Mouse (Mus musculus) heart, embryonic 16.5 days (tissue): ENCODE results near the gene Chd4. TPM values are rescaled to one million over a fixed set of nuclear protein-coding genes. Genes with fewer than 3 reads are reported as not detected.

Experiments used
- ATAC-seq: fragments of 200-750 bp; cut with Nextera tagmentation; replicated peaks from 2 replicates; pipeline ENCODE4 v1.8.0; 2017; ENCODE audit warnings: moderate number of reproducible peaks; ENCODE audit not compliant: insufficient read depth, low FRiP score; ENCODE audit errors: extremely low read depth
- H3K27ac ChIP-seq: fragments of 300-500 bp; sonication (generic); 2 replicates; pipeline ENCODE4 v1.5.1; 2014; ENCODE audit warnings: mild to moderate bottlenecking, low read length, control low read depth, moderate library complexity
- H3K27me3 ChIP-seq: fragments of 300-500 bp; sonication (generic); 2 replicates; pipeline ENCODE4 v1.6.1; 2014; ENCODE audit warnings: low read length, mixed read lengths; ENCODE audit not compliant: control insufficient read depth, insufficient read depth
- H3K36me3 ChIP-seq: fragments of 300-500 bp; sonication (generic); 2 replicates; pipeline ENCODE4 v1.6.1; 2014; ENCODE audit not compliant: control insufficient read depth, insufficient read depth
- H3K4me1 ChIP-seq: fragments of 300-500 bp; sonication (generic); 2 replicates; pipeline ENCODE4 v1.6.1; 2014; ENCODE audit warnings: low read length, mixed read lengths; ENCODE audit not compliant: control insufficient read depth, insufficient read depth
- H3K4me2 ChIP-seq: fragments of 300-500 bp; sonication (generic); 2 replicates; pipeline ENCODE4 v1.6.1; 2014; ENCODE audit warnings: low read depth, mild to moderate bottlenecking, control low read depth, low read length
- H3K4me3 ChIP-seq: fragments of 300-500 bp; sonication (generic); 2 replicates; pipeline ENCODE4 v1.5.1; 2014; ENCODE audit warnings: mild to moderate bottlenecking, control low read depth, low read length
- H3K9ac ChIP-seq: fragments of 300-500 bp; sonication (generic); 2 replicates; pipeline ENCODE4 v1.6.1; 2014; ENCODE audit warnings: low read length, control low read depth
- H3K9me3 ChIP-seq: fragments of 300-500 bp; sonication (generic); replicated peaks from 2 replicates; pipeline ENCODE4 v1.6.1; 2016; ENCODE audit warnings: low read length; ENCODE audit not compliant: control insufficient read depth
- WGBS: fragments of 180-500 bp; shearing (Covaris S2); extraction: QIAGEN DNeasy Blood & Tissue Kit; methylation state at CpG from one replicate; pipeline ENCODE4 v1.1.7; 2014; 5-methylcytosine and 5-hydroxymethylcytosine counted together
- polyA plus RNA-seq: library from polyadenylated mRNA; unstranded; fragments of >200 nt; fragmentation: Nextera tagmentation; extraction: Ambion mirVana; gene quantifications from 2 replicates; pipeline ENCODE4 v1.2.1, GENCODE M21; 2015

The Chd4 gene
- polyA plus RNA-seq, 1 experiment from 2014 or later, result 50.6 TPM

DNA sequence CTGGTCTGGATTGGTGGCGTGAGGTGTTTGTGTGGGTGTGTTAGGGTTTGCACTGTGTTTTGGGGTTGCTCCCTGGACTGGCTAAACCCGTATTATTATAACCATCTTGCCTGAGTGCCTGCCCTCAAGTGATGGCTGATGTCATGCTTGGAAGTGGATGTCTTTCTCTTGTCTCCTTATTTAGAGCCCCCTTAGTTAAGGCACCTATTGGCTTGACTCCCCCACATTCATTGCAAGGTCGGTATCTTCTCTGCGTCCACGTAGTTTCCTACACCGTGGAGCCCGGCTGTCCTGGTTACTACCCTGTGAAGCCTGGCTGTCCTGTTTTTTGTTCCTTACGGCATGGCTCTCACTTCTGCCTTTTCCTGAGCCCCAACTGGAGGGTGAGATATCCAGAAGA, 2.2 kb downstream of the Chd4 start:
- H3K27me3 ChIP-seq, result no peaks in the 10 kb centered on the region
- 28% methylated on average over 8 of the region's 8 CpGs for WGBS
- H3K4me1 ChIP-seq, result peaks cover 29% of the 10 kb centered on the region
- peak overlapping the region; percentile 96 for H3K9ac ChIP-seq
- peaks cover 28% of the 10 kb centered on the region for H3K36me3 ChIP-seq
- peak overlapping the region; percentile 98; the same call in 1 of the 2 replicates for H3K27ac ChIP-seq
- H3K4me2 ChIP-seq, result peak overlapping the region; percentile 96
- no peak for ATAC-seq
- H3K4me3 ChIP-seq, result peak overlapping the region; percentile 91
- H3K9me3 ChIP-seq, result no peaks in the 10 kb centered on the region

DNA sequence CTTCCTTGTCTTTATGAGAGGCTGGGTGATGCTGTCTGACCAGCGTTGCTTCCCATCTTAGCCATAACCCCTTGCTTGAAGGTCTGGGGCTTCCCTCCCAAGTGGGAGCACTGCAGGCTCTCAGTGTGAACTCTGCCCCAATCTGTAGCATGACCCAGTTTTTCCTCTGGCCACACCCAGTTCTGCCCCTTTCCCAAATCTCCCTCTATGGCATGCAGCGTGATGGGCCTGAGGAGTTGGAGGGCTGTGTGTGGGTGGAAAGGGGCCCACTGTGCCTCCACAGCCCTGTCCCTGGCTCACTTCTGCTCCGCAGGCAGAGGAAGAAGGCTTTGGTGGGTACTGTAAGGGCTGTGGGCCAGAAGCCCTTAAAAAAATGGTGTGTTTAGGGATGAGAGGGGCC, 2.7 kb downstream of the Chd4 start:
- no peaks in the 10 kb centered on the region for H3K9me3 ChIP-seq
- WGBS, result 31% methylated on average over 3 of the region's 3 CpGs
- peak overlapping the region; percentile 52; the same call in 1 of the 2 replicates for H3K27ac ChIP-seq
- peaks cover 29% of the 10 kb centered on the region for H3K4me1 ChIP-seq
- peak overlapping the region; percentile 96 for H3K9ac ChIP-seq
- H3K4me2 ChIP-seq, result peak overlapping the region; percentile 96
- H3K4me3 ChIP-seq, result peak overlapping the region; percentile 91
- no peak for ATAC-seq
- H3K27me3 ChIP-seq, result no peaks in the 10 kb centered on the region
- H3K36me3 ChIP-seq, result peaks cover 34% of the 10 kb centered on the region

DNA sequence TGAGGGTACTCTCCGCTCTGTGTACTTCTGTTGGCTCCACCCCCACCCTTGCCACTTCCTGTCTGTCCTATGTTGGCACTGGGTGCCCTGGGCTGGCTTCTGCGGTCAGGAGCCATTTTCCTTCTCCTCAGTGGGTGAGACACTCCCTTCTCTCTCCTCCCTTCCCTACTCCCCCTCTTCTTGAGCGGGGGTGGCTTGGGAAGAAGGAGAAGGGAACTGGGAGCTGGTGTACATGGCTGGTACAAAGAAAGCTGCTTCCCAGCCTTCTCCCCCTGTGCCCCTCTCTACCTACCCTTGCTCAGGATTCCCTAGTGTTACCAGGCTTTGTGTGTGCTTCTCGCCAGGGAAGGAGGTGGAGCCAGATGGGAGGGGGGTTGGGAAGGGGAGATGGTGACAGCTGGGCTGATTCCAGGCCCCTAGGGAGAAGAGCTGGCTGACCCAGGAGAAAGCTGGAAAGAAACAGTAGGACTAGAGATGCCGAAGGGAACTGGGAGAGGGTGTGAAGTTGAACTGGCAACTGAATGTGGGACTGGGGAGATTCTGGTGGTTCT, 3.7 kb downstream of the Chd4 start:
- Histone ChIP-seq H3K36me3 (peaks cover 40% of the 10 kb centered on the region), H3K27ac (peak overlapping the region; percentile 50; the same call in 1 of the 2 replicates), H3K4me1 (peaks cover 32% of the 10 kb centered on the region), H3K9ac (peak overlapping the region; percentile 96), H3K4me2 (peak overlapping the region; percentile 96), H3K4me3 (peak overlapping the region; percentile 11), H3K9me3 (no peaks in the 10 kb centered on the region), H3K27me3 (no peaks in the 10 kb centered on the region)
- no peak for ATAC-seq
- 40% methylated on average over 5 of the region's 5 CpGs for WGBS

DNA sequence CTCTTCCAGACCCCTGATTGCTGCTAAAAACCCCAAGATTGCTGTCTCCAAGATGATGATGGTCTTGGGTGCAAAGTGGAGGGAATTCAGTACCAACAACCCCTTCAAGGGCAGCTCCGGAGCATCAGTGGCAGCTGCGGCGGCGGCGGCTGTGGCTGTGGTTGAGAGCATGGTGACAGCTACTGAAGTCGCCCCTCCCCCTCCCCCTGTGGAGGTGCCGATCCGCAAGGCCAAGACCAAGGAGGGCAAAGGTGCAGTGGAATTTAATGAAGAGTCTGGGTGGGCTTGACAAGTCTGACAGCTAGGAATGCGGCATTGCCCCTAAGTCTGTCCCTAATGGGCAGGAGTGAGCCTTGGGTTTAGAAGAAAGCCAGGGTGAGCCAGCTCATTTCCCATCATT, 5.7 kb downstream of the Chd4 start:
- H3K9me3 ChIP-seq, result no peaks in the 10 kb centered on the region
- peaks cover 32% of the 10 kb centered on the region for H3K4me1 ChIP-seq
- H3K27me3 ChIP-seq, result no peaks in the 10 kb centered on the region
- no peak overlapping the region for H3K27ac ChIP-seq
- H3K4me3 ChIP-seq, result no peak overlapping the region
- no peak overlapping the region for H3K9ac ChIP-seq
- no peak overlapping the region for H3K4me2 ChIP-seq
- no peak for ATAC-seq
- 60% methylated on average over 9 of the region's 9 CpGs for WGBS
- H3K36me3 ChIP-seq, result peaks cover 57% of the 10 kb centered on the region

DNA sequence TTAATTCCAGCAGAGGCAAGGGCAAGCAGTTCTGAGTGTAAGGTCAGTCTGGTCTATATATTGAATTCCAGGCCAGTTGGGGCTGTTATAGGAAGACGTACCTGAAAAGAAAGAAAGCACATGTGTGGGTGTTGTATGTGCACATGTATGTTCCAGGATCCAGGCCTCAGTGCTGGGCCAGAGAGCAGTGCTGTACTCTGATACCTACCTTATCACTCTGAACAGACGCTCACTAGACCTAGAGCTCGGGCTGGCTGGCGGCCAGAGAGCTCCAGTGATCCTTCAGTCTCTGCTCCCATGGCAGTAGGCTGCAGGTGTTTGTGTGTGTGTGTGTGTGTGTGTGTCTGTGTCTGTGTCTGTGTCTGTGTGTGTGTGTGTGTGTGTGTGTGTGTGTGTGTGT, 8.4 kb downstream of the Chd4 start:
- Histone ChIP-seq H3K9me3 (peaks cover 5% of the 10 kb centered on the region; the same call in 1 of the 2 replicates), H3K27ac (no peak overlapping the region; the same call in 1 of the 2 replicates), H3K27me3 (no peaks in the 10 kb centered on the region), H3K4me2 (no peak overlapping the region), H3K4me1 (peaks cover 15% of the 10 kb centered on the region), H3K9ac (no peak overlapping the region), H3K36me3 (peaks cover 85% of the 10 kb centered on the region), H3K4me3 (no peak overlapping the region)
- peak; percentile 43; the same call in 1 of the 2 replicates for ATAC-seq
- WGBS, result 63% methylated on average over 4 of the region's 4 CpGs

DNA sequence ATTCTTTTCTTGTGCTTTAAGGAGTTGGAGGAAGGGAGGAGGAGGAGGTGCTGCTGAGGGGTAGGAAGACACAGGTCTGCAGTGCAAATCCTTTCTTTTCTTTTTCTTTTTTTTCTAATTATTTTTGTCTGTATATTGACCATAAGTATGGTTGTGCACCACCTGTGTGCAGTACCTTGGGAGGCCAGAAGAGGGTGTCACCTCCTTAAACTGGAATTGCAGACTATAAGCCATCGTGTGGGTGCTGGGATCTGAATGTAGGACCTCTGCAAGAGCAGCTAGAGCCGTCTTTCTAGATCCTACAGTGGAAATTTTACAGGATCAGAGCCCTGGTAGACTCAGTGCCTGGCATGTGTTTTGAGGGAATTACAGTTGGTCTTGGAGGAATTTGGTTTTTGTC, 11.9 kb downstream of the Chd4 start:
- Histone ChIP-seq H3K4me3 (no peak overlapping the region), H3K4me1 (0 out of 2 replicates have a peak, but pooled peaks cover 4% of the 10 kb centered on the region), H3K27me3 (no peaks in the 10 kb centered on the region), H3K9ac (no peak overlapping the region), H3K36me3 (peaks cover 93% of the 10 kb centered on the region), H3K9me3 (peaks cover 5% of the 10 kb centered on the region; the same call in 1 of the 2 replicates), H3K4me2 (no peak overlapping the region), H3K27ac (no peak overlapping the region)
- ATAC-seq, result no peak
- 96% methylated on average over 2 of the region's 2 CpGs for WGBS

DNA sequence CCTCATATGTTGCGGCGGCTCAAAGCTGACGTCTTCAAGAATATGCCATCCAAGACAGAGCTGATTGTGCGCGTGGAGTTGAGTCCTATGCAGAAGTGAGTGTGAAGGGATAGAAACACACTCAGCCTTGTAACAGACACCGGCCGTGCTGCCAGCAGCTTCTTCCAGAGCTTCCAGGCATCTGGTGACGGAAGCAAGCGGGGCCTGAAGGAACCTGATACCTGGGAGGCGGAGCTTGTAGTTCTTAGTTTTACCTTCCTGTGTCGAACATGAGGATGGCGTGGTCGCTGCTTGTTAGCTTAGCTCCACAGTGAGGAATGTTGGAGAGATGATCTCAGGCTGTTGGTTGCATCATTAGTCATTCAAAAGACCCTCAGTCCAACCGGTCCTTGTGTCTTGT, 13.6 kb downstream of the Chd4 start:
- Histone ChIP-seq H3K4me3 (no peak overlapping the region), H3K27me3 (no peaks in the 10 kb centered on the region), H3K9ac (no peak overlapping the region), H3K27ac (no peak overlapping the region), H3K36me3 (peaks cover 96% of the 10 kb centered on the region), H3K4me1 (no peaks in the 10 kb centered on the region), H3K4me2 (no peak overlapping the region), H3K9me3 (peaks cover 5% of the 10 kb centered on the region; the same call in 1 of the 2 replicates)
- WGBS, result 81% methylated on average over 14 of the region's 14 CpGs
- no peak for ATAC-seq

DNA sequence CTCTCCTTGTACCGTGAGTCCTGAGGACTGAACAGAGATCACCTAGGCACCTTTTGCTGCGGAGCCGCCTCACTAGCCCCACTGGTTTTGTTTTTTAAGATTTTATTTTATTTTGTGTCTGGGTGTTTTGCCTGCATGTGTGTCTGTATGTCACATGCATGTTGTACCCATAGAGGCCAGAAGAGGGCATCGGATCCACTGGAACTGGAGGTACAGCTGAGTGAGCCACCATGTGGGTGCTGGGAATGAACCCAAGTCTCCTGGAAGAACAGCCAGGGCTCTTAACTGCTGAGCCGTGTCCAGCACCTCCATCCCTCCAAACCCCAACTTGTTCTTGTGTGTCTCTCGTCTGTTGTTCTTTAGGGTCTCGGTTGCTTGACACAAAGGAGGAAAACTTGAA, 15.1 kb downstream of the Chd4 start:
- Histone ChIP-seq H3K4me1 (no peaks in the 10 kb centered on the region), H3K9me3 (peaks cover 5% of the 10 kb centered on the region; the same call in 1 of the 2 replicates), H3K27me3 (no peaks in the 10 kb centered on the region), H3K4me2 (no peak overlapping the region), H3K27ac (no peak overlapping the region), H3K4me3 (no peak overlapping the region), H3K36me3 (peaks cover 92% of the 10 kb centered on the region), H3K9ac (no peak overlapping the region)
- no peak for ATAC-seq
- 88% methylated on average over 7 of the region's 7 CpGs for WGBS

DNA sequence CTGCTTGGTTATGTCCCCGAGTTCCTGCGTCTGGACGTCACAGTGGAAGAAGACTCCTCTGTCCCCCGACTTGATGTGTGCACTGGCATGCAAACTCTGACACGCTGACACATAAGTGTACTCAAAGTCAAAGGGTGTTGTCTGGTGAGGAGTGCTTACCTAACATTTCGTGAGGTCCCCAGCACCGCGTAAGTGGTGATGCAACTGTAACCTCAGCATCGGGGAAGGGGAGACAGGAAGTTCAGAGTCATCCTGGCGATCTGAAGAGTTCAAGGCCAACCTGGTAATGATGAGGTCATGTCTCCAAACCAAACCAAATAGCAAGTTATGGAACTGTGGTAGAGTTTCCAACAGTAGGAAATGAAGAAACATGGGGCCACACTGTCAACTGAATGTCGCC, 16.8 kb downstream of the Chd4 start:
- Histone ChIP-seq H3K4me1 (no peaks in the 10 kb centered on the region), H3K27ac (no peak overlapping the region), H3K9ac (no peak overlapping the region), H3K4me3 (no peak overlapping the region), H3K9me3 (peaks cover under 1% of the 10 kb centered on the region; the same call in 1 of the 2 replicates), H3K36me3 (peaks cover 89% of the 10 kb centered on the region), H3K4me2 (no peak overlapping the region), H3K27me3 (no peaks in the 10 kb centered on the region)
- 91% methylated on average over 11 of the region's 11 CpGs for WGBS
- no peak for ATAC-seq
